Mouse (Mus musculus): ENCODE results near the gene Atp1b1. TPM values are rescaled to one million over a fixed set of nuclear protein-coding genes. Genes with fewer than 3 reads are reported as not detected.

Gene Atp1b1
- polyA plus RNA-seq, 1 experiment from 2014 or later: 11.6 TPM

DNA sequence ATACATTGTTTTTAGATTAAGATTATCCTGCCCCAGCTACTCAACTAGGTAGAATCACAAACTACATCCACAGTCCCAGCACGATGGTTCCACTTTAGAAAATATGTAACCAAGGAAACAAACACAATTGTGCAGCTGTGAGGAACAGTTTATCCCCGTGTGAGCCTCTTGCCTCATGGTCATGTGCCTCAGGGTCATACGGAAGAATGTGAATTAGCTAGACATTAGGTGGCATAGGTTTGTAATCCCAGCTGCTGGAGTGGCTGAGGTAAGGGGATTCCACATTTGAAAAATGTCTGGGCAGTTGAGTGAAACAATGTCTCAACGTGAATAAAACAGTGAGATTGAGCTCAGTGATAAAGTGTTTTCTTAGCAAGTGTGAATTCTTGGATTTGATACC lies 60.5 kb downstream of the Atp1b1 start:
- no peak for ATAC-seq (replicated peaks; ENCODE audit: insufficient number of reproducible peaks, low FRiP score, low TSS enrichment, low read depth)
- Histone ChIP-seq H3K36me3 (replicated peaks; ENCODE audit: control insufficient read depth, insufficient read depth, low read depth, low read length) (no peaks in the 10 kb centered on the region), H3K27ac (replicated peaks; ENCODE audit: low read depth, low read length) (no peak overlapping the region)

DNA sequence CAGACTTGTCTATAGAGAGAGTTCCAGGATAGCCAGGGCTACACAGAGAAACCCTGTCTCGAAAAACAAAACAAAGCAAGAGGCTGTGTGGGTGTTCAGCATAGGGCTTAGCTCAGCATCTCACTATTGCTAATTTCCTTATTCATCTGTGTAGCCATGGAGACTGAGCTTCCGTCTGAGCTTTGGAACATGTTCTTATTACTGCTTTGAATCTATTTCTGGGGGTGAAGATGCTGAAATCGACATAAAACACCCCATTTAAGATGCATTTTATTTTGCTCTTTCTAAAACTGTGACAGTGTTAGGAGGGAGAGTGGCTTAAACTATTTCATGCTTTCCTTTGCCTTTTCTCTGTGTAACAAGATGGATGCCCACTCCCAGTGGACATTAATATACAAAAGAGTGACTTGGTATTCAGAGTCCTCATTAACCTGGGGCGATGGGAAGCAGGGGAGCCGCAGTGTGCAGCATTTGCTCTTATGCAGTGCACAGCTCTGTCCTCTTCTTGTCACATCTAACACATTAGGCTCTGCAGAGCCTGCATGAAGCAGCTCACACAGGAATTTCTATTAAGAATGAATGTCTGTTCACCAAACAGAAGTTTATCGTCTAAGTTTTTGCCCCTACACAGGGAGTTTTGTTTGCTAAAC lies 62.9 kb downstream of the Atp1b1 start:
- Histone ChIP-seq H3K9me3 (replicated peaks; ENCODE audit: control insufficient read depth, low read length) (no peaks in the 10 kb centered on the region), H3K27ac (replicated peaks; ENCODE audit: low read depth, low read length) (no peak overlapping the region), H3K36me3 (replicated peaks; ENCODE audit: control insufficient read depth, insufficient read depth, low read depth, low read length) (no peaks in the 10 kb centered on the region), H3K4me2 (ENCODE audit: low read depth, low read length) (no peak overlapping the region), H3K4me1 (ENCODE audit: control insufficient read depth, insufficient read depth, low read length) (no peaks in the 10 kb centered on the region), H3K4me3 (ENCODE audit: low read depth, low read length) (no peak overlapping the region), H3K27me3 (ENCODE audit: control insufficient read depth, insufficient read depth, low read length) (no peaks in the 10 kb centered on the region), H3K9ac (replicated peaks; ENCODE audit: low read length) (no peak overlapping the region)
- WGBS: 88% methylated on average over 6 of the region's 6 CpGs
- ATAC-seq (replicated peaks; ENCODE audit: insufficient number of reproducible peaks, low FRiP score, low TSS enrichment, low read depth): no peak
- no peak for DNase-seq (ENCODE audit: low spot score)

More for the DNA sequence above, 60.5 kb downstream of the Atp1b1 start:
- Histone ChIP-seq H3K9me3 (replicated peaks; ENCODE audit: control insufficient read depth, low read length) (no peaks in the 10 kb centered on the region), H3K4me3 (ENCODE audit: low read depth, low read length) (no peak overlapping the region), H3K27me3 (ENCODE audit: control insufficient read depth, insufficient read depth, low read length) (no peaks in the 10 kb centered on the region), H3K4me1 (ENCODE audit: control insufficient read depth, insufficient read depth, low read length) (no peaks in the 10 kb centered on the region), H3K4me2 (ENCODE audit: low read depth, low read length) (no peak overlapping the region), H3K9ac (replicated peaks; ENCODE audit: low read length) (no peak overlapping the region)
- WGBS: 69% methylated on average over 4 of the region's 4 CpGs
- DNase-seq (ENCODE audit: low spot score): no peak

DNA sequence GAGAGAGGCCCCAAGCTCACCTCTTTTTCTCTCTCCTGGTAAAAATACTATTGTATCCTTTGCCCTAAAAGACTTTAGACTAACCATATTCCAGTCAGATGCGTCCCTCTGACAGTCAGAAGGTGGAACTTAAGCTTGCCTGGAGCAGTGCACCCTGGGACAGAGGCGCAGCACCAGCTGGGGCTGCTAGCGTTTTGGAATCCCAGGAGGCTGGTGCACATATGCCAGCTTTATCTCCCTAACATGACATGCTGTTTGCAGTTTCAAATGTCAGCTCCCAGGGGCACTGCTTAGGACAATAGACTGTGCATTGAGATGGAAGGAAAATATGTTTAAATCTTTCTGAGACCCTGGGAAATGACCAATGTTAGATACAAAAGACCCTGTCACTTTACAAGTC lies 66.0 kb downstream of the Atp1b1 start:
- Histone ChIP-seq H3K4me1 (ENCODE audit: control insufficient read depth, insufficient read depth, low read length) (no peaks in the 10 kb centered on the region), H3K36me3 (replicated peaks; ENCODE audit: control insufficient read depth, insufficient read depth, low read depth, low read length) (no peaks in the 10 kb centered on the region), H3K27me3 (ENCODE audit: control insufficient read depth, insufficient read depth, low read length) (no peaks in the 10 kb centered on the region), H3K9me3 (replicated peaks; ENCODE audit: control insufficient read depth, low read length) (no peaks in the 10 kb centered on the region), H3K9ac (replicated peaks; ENCODE audit: low read length) (no peak overlapping the region), H3K4me3 (ENCODE audit: low read depth, low read length) (no peak overlapping the region), H3K27ac (replicated peaks; ENCODE audit: low read depth, low read length) (no peak overlapping the region), H3K4me2 (ENCODE audit: low read depth, low read length) (no peak overlapping the region)
- no peak for DNase-seq (ENCODE audit: low spot score)
- ATAC-seq (replicated peaks; ENCODE audit: insufficient number of reproducible peaks, low FRiP score, low TSS enrichment, low read depth): peak; percentile 87
- 36% methylated on average over 3 of the region's 3 CpGs for WGBS

DNA sequence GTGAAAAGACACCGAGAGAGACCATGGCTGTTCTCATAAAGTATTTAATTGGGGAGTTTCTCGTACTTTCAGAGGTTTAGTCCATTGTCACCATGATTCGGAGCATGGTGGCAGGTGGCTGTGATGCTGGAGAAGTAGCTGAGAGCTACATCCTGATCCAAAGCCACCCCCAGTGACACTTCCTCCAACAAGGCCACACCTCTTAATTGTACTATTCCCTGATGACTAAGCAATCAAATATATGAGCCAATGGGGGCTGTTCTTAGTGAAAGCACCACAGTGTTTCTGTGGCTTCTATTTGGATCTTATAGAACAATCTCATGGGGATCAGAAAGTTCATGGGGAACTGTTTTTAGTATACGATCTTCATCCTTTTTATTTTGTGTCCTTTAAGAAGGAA lies 68.4 kb downstream of the Atp1b1 start:
- DNase-seq (ENCODE audit: low spot score): no peak
- no peak overlapping the region for H3K4me3 ChIP-seq (ENCODE audit: low read depth, low read length)
- H3K27ac ChIP-seq (replicated peaks; ENCODE audit: low read depth, low read length): no peak overlapping the region
- H3K27me3 ChIP-seq (ENCODE audit: control insufficient read depth, insufficient read depth, low read length): no peaks in the 10 kb centered on the region
- ATAC-seq (replicated peaks; ENCODE audit: insufficient number of reproducible peaks, low FRiP score, low TSS enrichment, low read depth): no peak
- no peak overlapping the region for H3K9ac ChIP-seq (replicated peaks; ENCODE audit: low read length)
- H3K4me1 ChIP-seq (ENCODE audit: control insufficient read depth, insufficient read depth, low read length): no peaks in the 10 kb centered on the region
- WGBS: 83% methylated on average over 4 of the region's 4 CpGs
- no peaks in the 10 kb centered on the region for H3K36me3 ChIP-seq (replicated peaks; ENCODE audit: control insufficient read depth, insufficient read depth, low read depth, low read length)
- H3K4me2 ChIP-seq (ENCODE audit: low read depth, low read length): no peak overlapping the region
- H3K9me3 ChIP-seq (replicated peaks; ENCODE audit: control insufficient read depth, low read length): no peaks in the 10 kb centered on the region

Other genes starting within 250 kb of the Atp1b1 start
- 10.5 and 11.8 TPM in 2 replicates for gene Slc19a2, start 209.3 kb downstream of the Atp1b1 start, polyA plus RNA-seq (2014; fragmentation: Nextera tagmentation; extraction: Ambion mirVana)
- 8.7 and 9.6 TPM in 2 replicates for gene Ccdc181, start 182.8 kb downstream of the Atp1b1 start, polyA plus RNA-seq (2014; fragmentation: Nextera tagmentation; extraction: Ambion mirVana)
- 46.7 and 51.6 TPM in 2 replicates for gene Nme7, start 154.2 kb downstream of the Atp1b1 start, polyA plus RNA-seq (2014; fragmentation: Nextera tagmentation; extraction: Ambion mirVana)
- gene Blzf1, start 150.9 kb downstream of the Atp1b1 start, polyA plus RNA-seq (2014; fragmentation: Nextera tagmentation; extraction: Ambion mirVana): 26.7 and 26.9 TPM in 2 replicates